Mouse (Mus musculus) embryonic facial prominence, embryonic 14.5 days (tissue): ENCODE measurements around the gene Rtn4rl1. TPM values are rescaled to one million over a fixed set of nuclear protein-coding genes. Genes with fewer than 3 reads are reported as not detected.
"Not testable (repeated sequence)": the region's sequence is repeated elsewhere in the genome, so short reads cannot be mapped to it uniquely, and the experiment has no call there.

Experiments used
- ATAC-seq: fragments of 200-750 bp; cut with Nextera tagmentation; 2 replicates; pipeline ENCODE4 v1.8.0; 2017; ENCODE audit warnings: low read depth, moderate number of reproducible peaks, moderate TSS enrichment
- DNase-seq: peaks from one replicate; pipeline ENCODE4 v3.0.0-alpha.2; 2015; ENCODE audit warnings: low spot score
- H3K27ac ChIP-seq: fragments of 300-500 bp; sonication (generic); replicated peaks from 2 replicates; pipeline ENCODE4 v1.5.1; 2014; ENCODE audit warnings: low read depth, mild to moderate bottlenecking, low read length, moderate library complexity
- H3K27me3 ChIP-seq: fragments of 300-500 bp; sonication (generic); replicated peaks from 2 replicates; pipeline ENCODE4 v1.6.1; 2014; ENCODE audit warnings: low read length; ENCODE audit not compliant: control insufficient read depth, insufficient read depth
- H3K36me3 ChIP-seq: fragments of 300-500 bp; sonication (generic); 2 replicates; pipeline ENCODE4 v1.6.1; 2014; ENCODE audit warnings: low read length, mixed read lengths; ENCODE audit not compliant: control insufficient read depth, insufficient read depth
- H3K4me1 ChIP-seq: fragments of 300-500 bp; sonication (generic); 2 replicates; pipeline ENCODE4 v1.6.1; 2014; ENCODE audit warnings: antibody characterized with exemption, low read length; ENCODE audit not compliant: control insufficient read depth, insufficient read depth
- H3K4me2 ChIP-seq: fragments of 300-500 bp; sonication (generic); 2 replicates; pipeline ENCODE4 v1.6.1; 2014; ENCODE audit warnings: low read depth, mild to moderate bottlenecking, low read length, moderate library complexity, mixed read lengths
- H3K4me3 ChIP-seq: fragments of 300-500 bp; sonication (generic); 2 replicates; pipeline ENCODE4 v1.5.1; 2014; ENCODE audit warnings: low read depth, mild to moderate bottlenecking, low read length
- H3K9ac ChIP-seq: fragments of 300-500 bp; sonication (generic); 2 replicates; pipeline ENCODE4 v1.6.1; 2014; ENCODE audit warnings: low read depth, mild to moderate bottlenecking, low read length, moderate library complexity, mixed read lengths
- H3K9me3 ChIP-seq: fragments of 300-500 bp; sonication (generic); 2 replicates; pipeline ENCODE4 v1.6.1; 2016; ENCODE audit warnings: low read length; ENCODE audit not compliant: control insufficient read depth
- WGBS: fragments of 180-500 bp; shearing (Covaris S2); extraction: QIAGEN DNeasy Blood & Tissue Kit; methylation state at CpG from one replicate; pipeline ENCODE4 v1.1.7; 2014; 5-methylcytosine and 5-hydroxymethylcytosine counted together
- polyA plus RNA-seq: library from polyadenylated mRNA; unstranded; fragments of >200 nt; fragmentation: Nextera tagmentation; extraction: Ambion mirVana; gene quantifications from 2 replicates; pipeline ENCODE4 v1.2.1, GENCODE M21; 2014

Rtn4rl1 gene
- polyA plus RNA-seq, 1 experiment from 2014 or later: 4.9 TPM

- Histone ChIP-seq H3K4me3 (no peak overlapping the region), H3K27ac (no peak overlapping the region), H3K36me3 (no peaks in the 10 kb centered on the region), H3K27me3 (peaks cover 18% of the 10 kb centered on the region; the same call in 1 of the 2 replicates), H3K9me3 (no peaks in the 10 kb centered on the region), H3K4me1 (peaks cover 15% of the 10 kb centered on the region), H3K9ac (no peak overlapping the region), H3K4me2 (no peak overlapping the region)
- WGBS: 82% methylated on average over 8 of the region's 8 CpGs
- ATAC-seq: no peak
- DNase-seq: no peak
These were observed 94.9 kb downstream of the Rtn4rl1 start for GRCm38 (mm10) chr11:75288517-75288916.

GRCm38 (mm10) chr11:75289120-75289519 lies 95.5 kb downstream of the Rtn4rl1 start:
- H3K4me3 ChIP-seq: no peak overlapping the region
- H3K9me3 ChIP-seq: no peaks in the 10 kb centered on the region
- peaks cover 22% of the 10 kb centered on the region; the same call in 1 of the 2 replicates for H3K27me3 ChIP-seq
- H3K27ac ChIP-seq: no peak overlapping the region; the same call in 1 of the 2 replicates
- 52% methylated on average over 2 of the region's 2 CpGs for WGBS
- no peak overlapping the region for H3K4me2 ChIP-seq
- H3K4me1 ChIP-seq: peaks cover 15% of the 10 kb centered on the region
- H3K36me3 ChIP-seq: no peaks in the 10 kb centered on the region
- H3K9ac ChIP-seq: no peak overlapping the region
- DNase-seq (no peak), ATAC-seq (no peak)

- peaks cover 15% of the 10 kb centered on the region for H3K4me1 ChIP-seq
- H3K27ac ChIP-seq: no peak overlapping the region
- DNase-seq: peak; percentile 91
- H3K9me3 ChIP-seq: no peaks in the 10 kb centered on the region
- peaks cover 22% of the 10 kb centered on the region; the same call in 1 of the 2 replicates for H3K27me3 ChIP-seq
- peak overlapping the region; percentile 43; the same call in 1 of the 2 replicates for H3K4me2 ChIP-seq
- peak overlapping the region; percentile 14; the same call in 1 of the 2 replicates for H3K4me3 ChIP-seq
- WGBS: 16% methylated on average over 6 of the region's 6 CpGs
- no peak overlapping the region for H3K9ac ChIP-seq
- peak; percentile 73 for ATAC-seq
- no peaks in the 10 kb centered on the region for H3K36me3 ChIP-seq
These were observed 97.1 kb downstream of the Rtn4rl1 start for GRCm38 (mm10) chr11:75290566-75291271.

GRCm38 (mm10) chr11:75291389-75292215 lies 98.0 kb downstream of the Rtn4rl1 start:
- H3K4me1 ChIP-seq: peaks cover 15% of the 10 kb centered on the region
- DNase-seq (peak; percentile 87), ATAC-seq (peak; percentile 68)
- H3K27me3 ChIP-seq: peaks cover 22% of the 10 kb centered on the region; the same call in 1 of the 2 replicates
- 18% methylated on average over 25 of the region's 25 CpGs for WGBS
- H3K9me3 ChIP-seq: no peaks in the 10 kb centered on the region
- no peaks in the 10 kb centered on the region for H3K36me3 ChIP-seq
- H3K4me2 ChIP-seq: peak overlapping the region; percentile 43
- peak overlapping the region; percentile 41; the same call in 1 of the 2 replicates for H3K9ac ChIP-seq
- H3K4me3 ChIP-seq: peak overlapping the region; percentile 14
- no peak overlapping the region for H3K27ac ChIP-seq

- WGBS: 85% methylated on average over 7 of the region's 7 CpGs
- ATAC-seq (no peak), DNase-seq (no peak)
- H3K9me3 ChIP-seq: no peaks in the 10 kb centered on the region
- H3K27me3 ChIP-seq: peaks cover 22% of the 10 kb centered on the region; the same call in 1 of the 2 replicates
- no peak overlapping the region; the same call in 1 of the 2 replicates for H3K4me3 ChIP-seq
- no peak overlapping the region for H3K4me2 ChIP-seq
- H3K36me3 ChIP-seq: no peaks in the 10 kb centered on the region
- H3K4me1 ChIP-seq: peaks cover 15% of the 10 kb centered on the region
- no peak overlapping the region for H3K9ac ChIP-seq
- H3K27ac ChIP-seq: no peak overlapping the region
These were observed 98.7 kb downstream of the Rtn4rl1 start for GRCm38 (mm10) chr11:75292281-75292680.

GRCm38 (mm10) chr11:75293852-75294361 lies 100.3 kb downstream of the Rtn4rl1 start:
- Histone ChIP-seq H3K27me3 (peaks cover 22% of the 10 kb centered on the region; the same call in 1 of the 2 replicates), H3K4me2 (no peak overlapping the region), H3K9ac (no peak overlapping the region), H3K36me3 (no peaks in the 10 kb centered on the region), H3K4me1 (peaks cover 23% of the 10 kb centered on the region), H3K4me3 (no peak overlapping the region), H3K27ac (no peak overlapping the region), H3K9me3 (no peaks in the 10 kb centered on the region)
- 49% methylated on average over 21 of the region's 21 CpGs for WGBS
- ATAC-seq (no peak; the same call in 1 of the 2 replicates), DNase-seq (peak; percentile 50)

GRCm38 (mm10) chr11:75294862-75295261 lies 101.3 kb downstream of the Rtn4rl1 start:
- Histone ChIP-seq H3K36me3 (peaks cover 8% of the 10 kb centered on the region; the same call in 1 of the 2 replicates), H3K9ac (no peak overlapping the region), H3K9me3 (no peaks in the 10 kb centered on the region), H3K27me3 (peaks cover 22% of the 10 kb centered on the region; the same call in 1 of the 2 replicates), H3K4me1 (peaks cover 23% of the 10 kb centered on the region), H3K27ac (no peak overlapping the region), H3K4me2 (no peak overlapping the region), H3K4me3 (no peak overlapping the region)
- 74% methylated on average over 9 of the region's 9 CpGs for WGBS
- no peak for ATAC-seq
- DNase-seq: no peak

- H3K36me3 ChIP-seq: peaks cover 15% of the 10 kb centered on the region
- not testable (repeated sequence) for DNase-seq, H3K4me2 ChIP-seq, H3K9me3 ChIP-seq, H3K9ac ChIP-seq, H3K4me3 ChIP-seq, H3K27ac ChIP-seq, ATAC-seq
- peaks cover 22% of the 10 kb centered on the region for H3K4me1 ChIP-seq
- H3K27me3 ChIP-seq: peaks cover 22% of the 10 kb centered on the region; the same call in 1 of the 2 replicates
- WGBS: 91% methylated on average over 5 of the region's 5 CpGs
These were observed 102.0 kb downstream of the Rtn4rl1 start for GRCm38 (mm10) chr11:75295534-75295933.
